Mouse (Mus musculus): Measurements from ENCODE around the gene Rsbn1l.

- no peak for TF ChIP-seq EP300 (IDR thresholded peaks at IDR 0.05; ENCODE audit: insufficient read depth, low read depth, low read length)
- TF ChIP-seq CTCF (IDR thresholded peaks at IDR 0.05; ENCODE audit: low read depth, low read length) = no peak
- no peak for TF ChIP-seq POLR2A (IDR thresholded peaks at IDR 0.05; ENCODE audit: insufficient read depth, low read length)
Measured at GRCm38 (mm10) chr5:20880797-20881775, 75.1 kb downstream of the Rsbn1l start.

Measured in ES-Bruce4 (cell line).